Mouse (Mus musculus): ENCODE data around the gene Ube2u.

- no peak for TF ChIP-seq CTCF (IDR thresholded peaks at IDR 0.05; ENCODE audit: low read depth)
- no peak for TF ChIP-seq EP300 (optimal IDR thresholded peaks at IDR 0.05)
Measured at GRCm38 (mm10) chr4:100462493-100463120, 16.0 kb upstream of the Ube2u start.
